Mouse (Mus musculus): ENCODE data around the gene 1700016C15Rik.

1700016C15Rik gene

GRCm38 (mm10) chr1:177797151-177797755 is 67.6 kb downstream of the 1700016C15Rik start:
- DNase-seq, result peak; percentile 79

Measured in heart, adult 11 months (tissue).